Mouse (Mus musculus) testis, adult 2 months (tissue): ENCODE data around the gene Rimklb. TPM values are rescaled to one million over a fixed set of nuclear protein-coding genes. Genes with fewer than 3 reads are reported as not detected.
"Not testable (repeated sequence)": the region's sequence is repeated elsewhere in the genome, so short reads cannot be mapped to it uniquely, and the experiment has no call there.

Experiments used
- H3K27ac ChIP-seq: fragments of 200-500 bp; 2 replicates; pipeline ENCODE4 v1.5.1; 2012; ENCODE audit warnings: low read depth, low read length; ENCODE audit not compliant: control insufficient read depth, insufficient read depth
- H3K27me3 ChIP-seq: fragments of 200-500 bp; 2 replicates; pipeline ENCODE4 v1.6.1; 2012; ENCODE audit warnings: mild to moderate bottlenecking, low read length, moderate library complexity; ENCODE audit not compliant: control insufficient read depth, insufficient read depth
- H3K36me3 ChIP-seq: fragments of 200-500 bp; 2 replicates; pipeline ENCODE4 v1.6.1; 2012; ENCODE audit warnings: mild to moderate bottlenecking, low read length; ENCODE audit not compliant: control insufficient read depth, insufficient read depth
- H3K4me1 ChIP-seq: fragments of 200-500 bp; 2 replicates; pipeline ENCODE4 v1.6.1; 2012; ENCODE audit warnings: low read length; ENCODE audit not compliant: control insufficient read depth, insufficient read depth
- H3K4me3 ChIP-seq: fragments of 200-500 bp; 2 replicates; pipeline ENCODE4 v1.5.1; 2012; ENCODE audit warnings: low read depth, mild to moderate bottlenecking, low read length, moderate library complexity, mixed read lengths; ENCODE audit not compliant: control insufficient read depth
- CTCF ChIP-seq: fragments of 200-500 bp; IDR thresholded peaks from 2 replicates; pipeline ENCODE4 v1.5.1; 2012; ENCODE audit warnings: low read depth, mild to moderate bottlenecking, inconsistent platforms, low read length, moderate library complexity; ENCODE audit not compliant: control insufficient read depth, insufficient read depth, insufficient replicate concordance
- POLR2A ChIP-seq: fragments of 200-500 bp; IDR thresholded peaks from 2 replicates; pipeline ENCODE4 v1.6.1; 2012; ENCODE audit warnings: low read depth, mild to moderate bottlenecking, inconsistent platforms, low read length, moderate library complexity; ENCODE audit not compliant: control insufficient read depth
- polyA plus RNA-seq: library from polyadenylated mRNA; depleted of rRNA; stranded (reverse); fragments of >200 nt; gene quantifications from 2 replicates; pipeline ENCODE4 v1.2.3, GENCODE M21; 2012

Gene Rimklb
- polyA plus RNA-seq, 1 experiment: 114 TPM

DNA sequence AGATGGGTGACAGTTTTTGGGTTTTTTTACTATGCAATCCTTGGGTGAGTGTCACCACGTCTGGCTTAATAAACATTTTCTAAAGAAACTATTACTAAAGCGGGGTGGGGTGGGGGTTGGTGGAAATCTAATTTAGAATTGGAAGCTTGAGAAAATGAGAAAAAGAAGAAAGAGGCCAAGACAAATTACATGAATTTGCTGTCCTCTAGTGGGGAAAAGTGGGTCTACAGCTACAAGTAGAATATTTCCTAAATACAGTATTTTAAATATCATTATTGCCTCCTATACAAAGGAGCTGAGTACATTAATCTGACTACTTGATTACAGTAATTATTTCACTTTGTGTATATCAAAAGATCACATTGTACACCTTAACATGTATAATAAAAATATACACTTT lies 20.8 kb upstream of the Rimklb start:
- Histone ChIP-seq H3K4me3 (no peak overlapping the region), H3K27ac (no peak overlapping the region), H3K27me3 (no peaks in the 10 kb centered on the region), H3K36me3 (no peaks in the 10 kb centered on the region), H3K4me1 (peaks cover 8% of the 10 kb centered on the region)
- TF ChIP-seq CTCF (no peak), POLR2A (no peak)

DNA sequence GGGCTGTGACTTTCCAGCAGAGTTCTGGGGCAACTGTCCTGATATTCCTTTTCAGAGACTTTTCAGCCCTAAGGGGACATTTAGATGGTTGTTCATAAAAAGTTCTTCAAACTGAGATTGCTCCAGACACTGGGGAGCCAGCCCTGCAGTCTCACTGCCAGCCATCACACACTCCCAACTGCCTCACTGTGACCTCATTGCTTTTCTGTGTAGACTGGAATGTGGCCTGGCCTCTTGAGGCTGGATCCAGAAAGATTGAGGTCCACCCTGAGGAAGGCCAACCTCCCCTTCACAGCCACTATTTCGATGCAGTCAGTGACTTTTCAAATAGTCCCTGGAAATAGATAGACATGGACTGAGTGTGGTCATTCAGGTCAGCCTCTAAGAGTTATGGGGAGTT lies 19.1 kb upstream of the Rimklb start:
- TF ChIP-seq POLR2A (no peak), CTCF (no peak)
- Histone ChIP-seq H3K27me3 (no peaks in the 10 kb centered on the region), H3K4me3 (no peak overlapping the region), H3K36me3 (no peaks in the 10 kb centered on the region), H3K27ac (no peak overlapping the region), H3K4me1 (peaks cover 4% of the 10 kb centered on the region)

DNA sequence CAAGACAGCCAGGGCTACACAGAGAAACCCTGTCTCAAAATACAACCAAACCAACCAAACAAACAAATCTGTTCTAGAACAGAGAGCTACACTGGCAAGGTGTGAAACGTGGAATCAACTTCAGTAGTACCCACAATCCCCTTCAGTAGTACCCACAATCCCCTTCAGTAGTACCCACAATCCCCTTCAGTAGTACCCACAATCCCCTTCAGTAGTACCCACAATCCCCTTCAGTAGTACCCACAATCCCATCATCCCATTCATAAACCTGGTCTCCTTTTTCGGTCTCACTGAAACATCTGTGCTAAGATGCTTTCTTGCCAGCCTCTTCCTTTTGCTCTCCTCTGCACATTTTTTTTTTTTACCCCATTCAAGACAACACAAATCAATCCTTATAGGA lies 17.2 kb upstream of the Rimklb start:
- H3K27me3 ChIP-seq, H3K36me3 ChIP-seq, H3K4me1 ChIP-seq, H3K27ac ChIP-seq, H3K4me3 ChIP-seq: not testable (repeated sequence)

DNA sequence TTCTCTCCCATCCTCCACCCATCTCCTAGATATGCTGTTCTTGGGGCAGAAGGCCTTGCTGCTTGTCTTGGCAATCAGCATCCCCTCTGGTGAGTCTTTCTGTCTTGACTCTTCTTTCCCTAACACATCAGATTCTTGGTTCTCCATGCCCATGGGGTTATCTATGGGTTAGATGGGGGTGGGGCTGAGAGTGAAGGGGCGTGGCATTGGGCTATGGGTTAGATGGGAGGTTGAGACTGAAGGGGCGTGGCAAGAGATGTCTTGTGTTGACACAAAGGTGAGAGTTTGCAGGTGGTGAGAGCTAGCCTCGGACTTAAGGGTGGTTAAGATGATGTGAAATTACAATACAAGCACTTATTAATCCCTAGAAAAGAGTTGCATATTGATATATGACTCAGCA lies 15.8 kb upstream of the Rimklb start:
- H3K36me3 ChIP-seq: no peaks in the 10 kb centered on the region
- H3K27ac ChIP-seq: no peak overlapping the region
- no peaks in the 10 kb centered on the region for H3K27me3 ChIP-seq
- H3K4me3 ChIP-seq: no peak overlapping the region
- no peak for TF ChIP-seq POLR2A
- no peak for TF ChIP-seq CTCF
- H3K4me1 ChIP-seq: no peaks in the 10 kb centered on the region

DNA sequence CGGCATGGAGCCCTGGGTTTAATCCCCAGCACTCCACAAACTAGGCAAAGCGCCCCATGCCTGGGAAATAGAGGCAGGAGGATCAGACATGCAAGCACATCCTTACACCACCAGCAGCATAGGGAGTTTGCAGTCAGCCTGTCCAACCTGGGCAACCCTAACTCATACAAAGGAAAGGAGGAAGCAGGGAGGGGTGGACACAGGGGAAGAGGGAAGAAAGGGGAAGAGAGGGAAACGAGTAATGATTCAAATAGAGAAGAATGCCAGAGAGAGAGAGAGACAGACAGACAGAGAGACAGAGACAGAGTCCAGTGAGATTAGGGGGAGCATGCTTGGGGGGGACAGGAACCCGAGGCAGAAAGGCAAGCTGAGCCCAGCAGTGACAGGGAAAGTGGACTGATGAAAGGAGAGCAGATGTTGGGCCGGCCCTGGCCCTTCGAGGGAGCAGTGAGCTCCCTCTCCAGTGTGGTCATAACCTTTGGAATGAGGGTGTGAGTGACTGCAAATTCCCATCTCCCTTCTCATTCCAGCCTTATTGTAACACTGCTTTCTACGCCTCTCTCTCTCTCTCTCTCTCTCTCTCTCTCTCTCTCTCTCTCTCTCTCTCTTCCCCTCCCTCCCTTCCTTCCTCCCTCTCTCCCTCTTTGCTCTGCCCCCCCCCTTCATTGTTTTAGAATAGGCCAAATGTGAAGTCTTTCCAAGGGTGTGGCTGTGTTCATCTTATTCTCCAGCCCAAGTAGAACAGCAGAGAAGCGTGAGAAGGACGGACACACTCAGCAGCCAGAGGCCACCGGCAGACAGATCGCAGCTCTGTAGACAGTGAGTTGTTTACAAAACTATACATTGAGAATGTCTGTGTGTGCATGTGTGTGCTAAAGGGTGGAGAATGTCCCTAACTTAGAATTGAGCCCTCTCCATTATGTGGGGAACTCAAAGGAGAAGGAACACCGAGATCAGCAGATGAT lies 14.6 kb upstream of the Rimklb start:
- Histone ChIP-seq H3K27ac (no peak overlapping the region), H3K4me1 (no peaks in the 10 kb centered on the region; the same call in 1 of the 2 replicates), H3K4me3 (no peak overlapping the region), H3K27me3 (no peaks in the 10 kb centered on the region), H3K36me3 (no peaks in the 10 kb centered on the region)
- TF ChIP-seq CTCF (no peak), POLR2A (no peak)

DNA sequence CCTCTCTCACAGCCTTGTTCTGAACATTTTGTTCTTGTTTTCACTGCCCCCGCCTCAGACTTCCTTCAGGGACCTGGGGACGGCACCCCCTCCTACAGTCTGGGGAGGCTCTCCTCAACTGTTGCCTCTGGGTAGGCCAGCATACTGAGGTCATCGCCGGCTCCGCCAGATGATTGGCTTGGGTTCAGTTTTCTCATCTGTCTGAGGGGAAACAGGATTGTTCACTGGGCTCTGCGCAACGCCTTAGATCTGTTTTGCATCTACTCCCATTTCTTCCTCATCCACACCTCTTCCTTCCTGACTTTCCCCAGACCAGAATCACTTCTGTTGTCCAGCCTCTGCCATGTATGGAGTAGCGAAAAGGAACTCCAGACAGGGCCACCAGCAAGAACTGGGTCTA lies 9.9 kb upstream of the Rimklb start:
- H3K4me1 ChIP-seq: no peaks in the 10 kb centered on the region; the same call in 1 of the 2 replicates
- no peak overlapping the region for H3K4me3 ChIP-seq
- TF ChIP-seq CTCF: no peak
- no peak for TF ChIP-seq POLR2A
- H3K27ac ChIP-seq: no peak overlapping the region
- H3K27me3 ChIP-seq: no peaks in the 10 kb centered on the region
- no peaks in the 10 kb centered on the region for H3K36me3 ChIP-seq

DNA sequence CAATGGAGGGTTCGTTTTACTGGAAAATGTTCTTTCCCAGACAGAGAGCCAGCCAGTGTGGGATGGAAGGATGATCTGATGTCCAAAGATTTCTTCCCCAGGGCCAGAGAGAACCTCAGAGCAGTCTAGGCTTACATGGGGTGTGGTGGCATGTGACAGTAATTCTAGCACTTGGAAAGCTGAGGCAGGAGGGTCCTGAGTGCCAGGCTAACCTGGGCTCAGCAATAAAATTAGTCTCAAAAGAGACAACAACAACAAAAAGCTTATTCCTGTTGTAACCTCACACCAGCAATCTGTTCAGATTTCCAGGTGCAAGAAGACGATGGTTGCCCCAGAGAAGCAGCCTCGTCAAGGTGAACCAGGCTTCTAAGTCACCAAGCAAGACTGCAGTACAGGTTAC lies 7.0 kb upstream of the Rimklb start, which contains the start of gene Mfap5:
TSS of gene Mfap5 (plus strand) at position 301 of the 400 bp plus-strand sequence.
- no peaks in the 10 kb centered on the region; the same call in 1 of the 2 replicates for H3K4me1 ChIP-seq
- H3K27ac ChIP-seq: no peak within 1 kb of the TSS
- no peaks in the 10 kb centered on the region for H3K36me3 ChIP-seq
- no peak within 1 kb of the TSS for H3K4me3 ChIP-seq
- H3K27me3 ChIP-seq: no peaks in the 10 kb centered on the region
- TF ChIP-seq POLR2A (no peak), CTCF (no peak)

DNA sequence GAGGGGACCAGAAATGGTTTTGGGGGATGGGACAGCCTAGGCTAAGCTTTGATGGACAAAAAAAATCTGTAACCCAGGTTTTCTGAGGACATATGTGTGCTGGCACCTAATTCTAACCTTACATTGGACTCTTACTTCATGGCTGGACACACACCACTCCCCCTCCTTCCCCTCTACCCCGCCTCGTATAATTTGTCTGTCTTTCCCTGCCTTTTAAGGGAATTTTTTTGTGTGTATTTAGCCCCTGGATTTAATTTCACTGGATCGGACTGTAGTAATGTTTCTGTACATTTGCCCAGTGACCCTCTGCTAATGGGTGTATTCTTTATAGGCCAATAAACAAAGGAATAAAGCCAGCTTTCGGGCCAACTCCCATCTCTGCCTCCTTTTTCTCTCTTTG lies 6.5 kb upstream of the Rimklb start:
- Histone ChIP-seq H3K27me3 (no peaks in the 10 kb centered on the region), H3K4me3 (no peak overlapping the region), H3K36me3 (no peaks in the 10 kb centered on the region), H3K4me1 (no peaks in the 10 kb centered on the region; the same call in 1 of the 2 replicates), H3K27ac (no peak overlapping the region)
- TF ChIP-seq CTCF (no peak), POLR2A (no peak)
